Mouse (Mus musculus) frontal cortex, adult 2 months (tissue): ENCODE results near the gene Tmem25. TPM values are rescaled to one million over a fixed set of nuclear protein-coding genes. Genes with fewer than 3 reads are reported as not detected.

ENCODE experiments used
- DNase-seq, 2 experiments: peaks; one replicate each; pipeline ENCODE4 v3.0.0; 2022; ENCODE audit warnings: low spot score in 1 of 2; ENCODE audit errors: extremely low spot score in 1 of 2
- polyA plus RNA-seq: library from polyadenylated mRNA; depleted of rRNA; stranded (reverse); fragments of >200 nt; gene quantifications from 2 replicates; pipeline ENCODE4 v1.2.3, GENCODE M21; 2012; rRNA removed

Tmem25 gene
- 87.8 and 89.6 TPM in 2 replicates for polyA plus RNA-seq

DNA sequence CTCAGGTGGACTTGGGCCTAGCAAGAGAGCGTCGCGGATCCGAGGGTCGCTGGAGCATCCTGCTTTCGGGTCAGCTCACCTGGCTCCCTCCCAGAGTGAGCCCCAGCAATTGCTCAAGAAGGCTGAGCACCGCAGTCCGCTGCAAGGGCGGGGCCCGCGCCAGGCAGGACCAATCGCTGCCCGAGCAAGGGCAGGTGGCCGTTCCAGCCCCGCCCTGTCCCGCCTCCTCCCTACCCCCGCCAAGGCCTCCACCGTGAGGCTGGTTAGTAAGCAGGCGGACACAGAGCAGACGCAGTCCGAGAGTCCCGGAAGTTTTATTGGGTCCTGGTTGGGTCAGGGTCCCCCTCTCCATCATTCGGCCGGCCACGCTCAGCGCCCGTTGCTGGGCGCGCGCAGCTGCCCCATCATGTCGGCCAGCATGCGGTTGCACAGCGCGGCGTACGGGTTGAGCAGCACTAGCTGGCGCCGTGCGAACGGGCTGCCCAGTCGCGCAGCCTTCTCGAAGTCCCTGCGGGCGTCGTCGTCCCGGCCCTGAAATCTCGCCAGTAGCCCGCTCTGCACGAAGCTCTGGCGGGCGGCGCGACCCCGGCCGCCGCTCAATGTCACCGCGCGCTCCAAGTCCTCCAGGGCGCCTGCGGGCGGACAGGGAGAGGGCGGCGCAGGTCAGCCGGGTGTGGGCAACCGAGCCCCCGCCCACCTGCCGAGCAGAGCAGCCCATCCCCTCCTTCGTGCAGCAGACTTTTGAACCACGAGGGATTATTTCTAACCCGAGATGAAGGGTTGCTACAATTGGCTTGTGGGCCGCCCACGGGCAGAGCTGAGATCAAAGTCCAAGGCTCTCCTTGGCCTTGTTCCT, at the start of gene Tmem25:
Gene Tmem25 (minus strand): TSS at position 206 of the 856 bp plus-strand sequence.
- DNase-seq, result peak; percentile 78 to 91

DNA sequence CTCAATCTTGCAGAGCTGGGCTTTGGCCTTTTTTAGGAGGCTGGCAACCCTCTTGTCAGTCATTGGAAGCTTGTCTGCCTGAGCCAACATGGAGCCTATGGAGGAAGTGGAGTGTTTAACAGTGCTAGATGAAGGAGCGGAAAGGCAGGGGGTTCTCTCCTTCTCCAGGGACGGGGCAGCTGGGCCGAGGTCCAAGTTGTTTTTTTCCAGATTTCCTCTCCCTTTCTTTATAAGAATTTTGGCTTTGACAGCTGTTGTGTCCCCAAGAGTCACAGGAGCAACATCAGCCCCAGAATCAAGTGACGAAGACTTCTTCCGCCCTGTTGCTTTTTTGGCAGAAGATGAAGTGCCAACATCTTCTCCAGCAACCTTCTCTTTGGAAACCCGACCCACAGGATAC, 48.3 kb upstream of the Tmem25 start:
- DNase-seq, result no peak

DNA sequence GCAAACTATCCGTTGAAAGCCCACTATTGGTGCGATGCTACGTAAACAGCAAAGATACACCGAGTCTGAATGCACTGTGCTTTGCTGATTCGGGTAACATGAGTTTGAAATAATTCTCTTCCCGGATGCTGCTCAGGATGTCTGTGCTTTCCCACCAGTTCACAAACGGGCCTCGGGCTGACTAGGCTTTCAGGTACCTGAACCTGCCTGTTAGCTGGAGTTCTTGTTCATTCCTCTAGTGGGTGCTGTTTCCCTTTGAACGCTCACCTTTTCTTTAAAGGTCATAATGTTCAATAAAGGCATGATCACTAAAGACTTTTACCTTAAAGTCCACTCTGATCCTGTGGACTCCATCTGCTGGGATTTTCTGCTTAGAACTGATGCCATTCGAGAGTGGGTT, 42.1 kb upstream of the Tmem25 start:
- peak in 1 of 2 experiments; percentile 48 for DNase-seq

- DNase-seq, result peak; percentile 31 to 80
Observed at GRCm38 (mm10) chr9:44836439-44836838, 37.3 kb upstream of the Tmem25 start.

DNA sequence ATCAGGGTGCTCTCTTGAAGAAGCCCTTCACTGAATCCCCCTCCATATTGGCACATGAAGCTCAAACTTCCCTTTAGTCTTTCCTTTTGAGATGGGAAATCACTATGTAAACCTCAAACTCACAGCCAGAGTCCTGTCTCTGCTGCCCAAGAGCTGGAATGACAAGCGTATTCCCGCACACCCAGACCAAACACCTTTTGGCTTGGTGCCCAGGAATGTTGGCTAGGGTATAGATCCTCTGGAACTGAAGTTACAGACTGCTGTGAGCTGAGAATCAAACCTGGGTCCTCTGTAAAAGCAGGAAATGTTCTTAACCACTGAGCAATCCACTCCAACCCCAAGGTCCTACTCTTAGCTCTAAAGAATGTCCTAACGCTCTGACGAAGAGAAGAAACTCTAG, 33.2 kb upstream of the Tmem25 start:
- no peak for DNase-seq

DNA sequence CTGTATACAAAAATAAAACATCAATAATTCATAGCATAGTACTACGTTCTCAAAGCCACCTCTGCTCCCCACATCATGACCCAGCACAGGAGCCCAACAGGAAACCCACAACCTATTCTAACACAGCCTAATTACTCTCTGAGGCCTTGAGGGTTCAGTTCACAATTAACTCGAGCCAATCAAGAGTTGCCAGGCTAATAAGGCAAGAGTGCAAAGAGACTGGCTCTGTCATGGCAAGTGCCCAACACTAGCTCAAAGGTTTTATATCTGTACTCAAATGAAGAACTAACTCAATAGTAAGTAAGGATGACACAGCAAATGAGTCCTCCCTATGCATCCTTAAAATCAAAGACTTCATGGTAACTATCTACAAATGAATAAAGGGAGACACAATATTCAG, 31.4 kb upstream of the Tmem25 start:
- DNase-seq, result no peak

- DNase-seq, result peak in 1 of 2 experiments; percentile 64
Observed at GRCm38 (mm10) chr9:44828944-44829343, 29.8 kb upstream of the Tmem25 start.

- DNase-seq, result no peak
Observed at GRCm38 (mm10) chr9:44826660-44827059, 27.6 kb upstream of the Tmem25 start.

GRCm38 (mm10) chr9:44819920-44820827, 21.1 kb upstream of the Tmem25 start:
- no peak for DNase-seq

- no peak for DNase-seq
Observed at GRCm38 (mm10) chr9:44817522-44817921, 18.4 kb upstream of the Tmem25 start.

- DNase-seq, result no peak
Observed at GRCm38 (mm10) chr9:44814179-44814578, 15.1 kb upstream of the Tmem25 start.

DNA sequence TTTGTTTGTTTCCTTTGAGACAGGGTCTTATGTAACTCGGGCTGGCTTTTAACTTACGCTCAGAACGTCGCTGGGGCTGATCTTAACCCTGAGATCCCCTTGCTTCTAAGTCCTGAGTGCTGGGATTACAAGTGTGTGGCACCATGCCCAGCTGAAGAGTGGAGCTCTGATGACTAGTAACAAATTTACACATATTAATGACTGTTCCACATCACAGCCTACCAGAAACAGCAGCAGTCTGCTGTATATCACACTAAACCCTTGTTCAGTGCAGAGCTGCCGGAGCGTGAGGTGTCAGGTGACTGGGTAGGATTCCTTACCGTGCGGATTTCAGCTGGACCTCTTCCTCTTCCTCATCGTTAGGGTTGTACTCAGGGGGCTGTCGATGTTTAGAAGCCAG, 11.2 kb upstream of the Tmem25 start:
- peak in 1 of 2 experiments; percentile 19 for DNase-seq

DNA sequence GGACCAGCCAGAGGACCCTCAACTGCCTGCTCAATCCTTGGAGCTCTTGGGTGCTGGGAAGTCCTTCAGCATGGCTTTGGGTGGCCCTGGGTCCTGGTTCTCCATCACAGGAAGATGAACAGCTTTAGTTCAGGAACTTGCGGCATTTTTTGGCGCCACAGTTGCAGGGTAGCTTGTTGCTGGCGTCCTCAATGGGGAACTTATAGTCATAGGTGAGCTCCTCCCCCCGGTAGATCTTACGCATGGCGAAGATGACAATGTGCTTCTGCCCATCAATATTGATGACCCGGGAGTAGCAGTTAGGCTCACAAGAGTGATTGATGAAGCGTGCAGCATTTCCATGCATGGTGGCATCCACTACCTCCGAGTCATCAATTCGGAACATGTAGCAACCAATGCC, 8.7 kb upstream of the Tmem25 start:
- no peak for DNase-seq

DNA sequence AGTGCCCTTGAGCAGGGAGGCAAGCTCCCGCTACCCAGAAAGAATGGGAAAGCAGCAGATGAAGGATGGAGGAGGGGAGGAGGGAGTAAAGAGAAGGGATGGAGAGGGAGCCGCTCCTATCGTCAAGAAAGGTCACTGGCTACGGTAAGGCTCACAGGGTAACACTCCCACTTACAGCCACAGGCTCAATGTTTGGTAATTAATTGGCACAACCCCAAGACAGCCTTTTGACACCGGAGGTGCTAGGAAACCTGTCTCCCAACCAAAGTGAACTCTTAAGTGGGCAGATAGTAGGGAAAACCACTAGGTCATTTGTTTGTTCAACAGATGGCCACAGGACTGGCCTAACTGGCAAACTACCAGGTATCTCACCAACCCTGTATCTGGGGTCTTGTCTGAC, 8.0 kb upstream of the Tmem25 start:
- no peak for DNase-seq

- DNase-seq, result no peak
Observed at GRCm38 (mm10) chr9:44805536-44805935, 6.4 kb upstream of the Tmem25 start.

DNA sequence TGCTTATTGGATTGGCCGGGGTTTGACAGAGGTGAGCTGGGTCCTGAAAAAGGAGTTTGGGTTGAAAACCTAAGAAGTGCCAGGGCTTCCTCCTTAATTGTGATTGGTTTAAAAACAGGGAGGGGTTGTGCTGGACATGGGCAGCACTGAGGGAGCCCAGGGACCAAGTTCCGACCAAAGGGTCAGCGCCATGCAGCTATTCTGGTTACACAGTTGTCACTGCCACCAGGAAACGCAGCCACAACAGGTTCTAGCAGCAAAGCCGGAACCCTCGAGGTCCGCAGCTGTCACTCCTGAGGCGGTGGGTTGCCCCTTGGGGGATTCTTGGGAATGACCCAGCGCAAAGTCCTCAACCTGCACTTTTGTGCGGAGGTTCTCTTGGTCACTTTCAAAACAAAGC, 5.6 kb upstream of the Tmem25 start:
- DNase-seq, result no peak

GRCm38 (mm10) chr9:44802808-44803450, 3.8 kb upstream of the Tmem25 start, which contains the start of gene Ttc36:
TSS of gene Ttc36 (minus strand) at chr9:44803072.
- DNase-seq, result no peak

DNA sequence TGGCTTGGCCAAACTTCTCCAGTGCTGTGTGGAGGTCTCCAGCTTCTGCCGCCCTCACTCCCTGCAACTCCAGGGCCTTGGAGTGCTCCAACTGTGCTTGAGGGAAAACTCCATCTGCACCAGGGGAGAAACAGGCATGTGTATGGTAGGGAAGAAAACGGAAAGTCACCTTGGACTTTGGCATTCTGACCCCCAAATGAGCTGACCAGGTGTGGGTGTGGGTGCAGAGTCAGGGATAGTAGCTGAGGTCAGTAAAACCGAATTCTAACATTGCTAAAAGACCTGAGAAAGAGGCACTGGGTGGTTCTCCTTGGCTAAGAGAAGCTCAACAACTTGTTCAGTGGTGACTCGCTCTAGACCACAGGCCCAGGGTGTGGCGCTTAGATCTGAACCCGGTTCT, 2.6 kb upstream of the Tmem25 start:
- no peak for DNase-seq

DNA sequence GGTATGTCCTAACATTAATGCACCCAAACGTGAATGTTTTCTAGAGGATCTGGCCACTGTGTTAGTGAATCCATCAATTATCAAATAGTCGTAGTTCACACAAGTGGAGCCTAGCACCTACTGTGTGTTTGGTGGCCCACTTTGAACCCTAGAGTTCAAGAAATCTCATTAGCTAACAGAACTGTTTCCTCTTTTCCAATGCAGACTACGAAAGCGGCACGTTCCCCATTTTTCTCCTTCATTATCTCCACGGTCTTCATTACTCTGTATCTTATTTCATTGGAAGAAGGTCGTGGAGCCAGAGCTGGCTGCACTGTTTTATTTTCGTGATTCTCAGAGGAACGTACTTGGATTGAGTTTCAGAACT, 834 bp upstream of the Tmem25 start:
- no peak for DNase-seq

- no peak for DNase-seq
Observed at GRCm38 (mm10) chr9:44798298-44798697, 809 bp downstream of the Tmem25 start.

GRCm38 (mm10) chr9:44792842-44793241, 6.3 kb downstream of the Tmem25 start:
- no peak for DNase-seq
